Mouse (Mus musculus): ENCODE data around the gene Adig. TPM values are rescaled to one million over a fixed set of nuclear protein-coding genes. Genes with fewer than 3 reads are reported as not detected.

The Adig gene
- polyA plus RNA-seq, 1 experiment = 169 TPM

GRCm38 (mm10) chr2:158503226-158503625 is 814 bp downstream of the Adig start:
- TF ChIP-seq POLR2A (IDR thresholded peaks at IDR 0.05; ENCODE audit: control insufficient read depth, low read depth, low read length) (no peak), CTCF (IDR thresholded peaks at IDR 0.05; ENCODE audit: control insufficient read depth, insufficient read depth, insufficient replicate concordance, low read depth, low read length) (no peak)
- Histone ChIP-seq H3K4me3 (ENCODE audit: control insufficient read depth, low read depth, low read length) (peak overlapping the region; percentile 68), H3K27me3 (ENCODE audit: control insufficient read depth, insufficient read depth, low read length) (no peaks in the 10 kb centered on the region), H3K27ac (ENCODE audit: control insufficient read depth, insufficient read depth, low read depth, low read length) (no peak overlapping the region), H3K36me3 (ENCODE audit: control insufficient read depth, insufficient read depth, low read length) (no peaks in the 10 kb centered on the region), H3K4me1 (ENCODE audit: control insufficient read depth, insufficient read depth, low read length) (no peaks in the 10 kb centered on the region)

- Histone ChIP-seq H3K4me3 (ENCODE audit: control insufficient read depth, low read depth, low read length) (peak overlapping the region; percentile 68), H3K4me1 (ENCODE audit: control insufficient read depth, insufficient read depth, low read length) (no peaks in the 10 kb centered on the region), H3K27me3 (ENCODE audit: control insufficient read depth, insufficient read depth, low read length) (no peaks in the 10 kb centered on the region), H3K27ac (ENCODE audit: control insufficient read depth, insufficient read depth, low read depth, low read length) (no peak overlapping the region), H3K36me3 (ENCODE audit: control insufficient read depth, insufficient read depth, low read length) (no peaks in the 10 kb centered on the region)
- TF ChIP-seq POLR2A (IDR thresholded peaks at IDR 0.05; ENCODE audit: control insufficient read depth, low read depth, low read length) = no peak
Observed at GRCm38 (mm10) chr2:158503671-158504070, 1.3 kb downstream of the Adig start.

GRCm38 (mm10) chr2:158506475-158506874 is 4.1 kb downstream of the Adig start:
- TF ChIP-seq CTCF (IDR thresholded peaks at IDR 0.05; ENCODE audit: control insufficient read depth, insufficient read depth, insufficient replicate concordance, low read depth, low read length) = no peak
- no peak for TF ChIP-seq POLR2A (IDR thresholded peaks at IDR 0.05; ENCODE audit: control insufficient read depth, low read depth, low read length)
- Histone ChIP-seq H3K4me1 (ENCODE audit: control insufficient read depth, insufficient read depth, low read length) (no peaks in the 10 kb centered on the region), H3K4me3 (ENCODE audit: control insufficient read depth, low read depth, low read length) (no peak overlapping the region), H3K27ac (ENCODE audit: control insufficient read depth, insufficient read depth, low read depth, low read length) (no peak overlapping the region), H3K27me3 (ENCODE audit: control insufficient read depth, insufficient read depth, low read length) (no peaks in the 10 kb centered on the region), H3K36me3 (ENCODE audit: control insufficient read depth, insufficient read depth, low read length) (no peaks in the 10 kb centered on the region)

DNA sequence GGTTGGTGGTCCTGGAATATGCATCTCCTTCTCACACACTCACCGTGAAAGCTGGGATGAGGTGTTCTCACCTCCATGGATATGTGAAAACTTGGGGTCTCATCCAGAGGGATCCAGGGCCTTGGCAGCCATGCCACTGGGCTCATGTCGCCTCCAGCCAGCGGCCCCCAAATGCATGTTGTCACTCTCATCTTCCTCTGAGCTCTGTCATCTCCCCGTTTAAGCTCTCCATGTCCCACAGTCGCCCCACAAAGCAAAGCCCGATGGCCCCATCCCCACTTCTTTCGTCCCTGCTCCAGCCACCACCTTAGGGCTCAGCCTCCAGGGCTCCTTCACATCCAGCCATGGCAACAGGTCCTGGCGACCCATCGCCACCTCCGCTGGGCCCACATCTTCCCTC is 4.6 kb downstream of the Adig start:
- no peak for TF ChIP-seq CTCF (IDR thresholded peaks at IDR 0.05; ENCODE audit: control insufficient read depth, insufficient read depth, insufficient replicate concordance, low read depth, low read length)
- no peak for TF ChIP-seq POLR2A (IDR thresholded peaks at IDR 0.05; ENCODE audit: control insufficient read depth, low read depth, low read length)
- Histone ChIP-seq H3K27ac (ENCODE audit: control insufficient read depth, insufficient read depth, low read depth, low read length) (no peak overlapping the region), H3K27me3 (ENCODE audit: control insufficient read depth, insufficient read depth, low read length) (no peaks in the 10 kb centered on the region), H3K4me1 (ENCODE audit: control insufficient read depth, insufficient read depth, low read length) (no peaks in the 10 kb centered on the region), H3K36me3 (ENCODE audit: control insufficient read depth, insufficient read depth, low read length) (no peaks in the 10 kb centered on the region), H3K4me3 (ENCODE audit: control insufficient read depth, low read depth, low read length) (no peak overlapping the region)

DNA sequence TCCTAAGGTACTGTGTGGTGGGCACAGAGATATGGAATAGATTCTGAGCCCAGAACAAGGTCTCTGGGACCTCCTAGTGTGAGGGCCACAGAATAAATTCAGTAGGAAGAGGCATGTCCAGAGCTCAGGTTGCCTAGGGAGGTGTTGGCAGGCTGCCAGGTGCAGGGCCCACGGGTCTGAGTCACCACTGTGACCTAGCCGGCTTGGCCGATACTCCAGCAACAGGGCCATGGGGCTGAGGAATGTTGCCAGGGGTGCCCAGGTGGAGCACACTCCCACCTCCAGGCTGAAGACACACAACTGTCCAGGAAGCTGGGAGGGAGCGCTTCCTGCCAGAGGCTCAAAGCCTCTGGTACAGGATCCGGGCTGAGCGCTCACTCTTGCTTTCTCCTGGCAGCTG is 8.3 kb downstream of the Adig start:
- no peaks in the 10 kb centered on the region for H3K4me1 ChIP-seq (ENCODE audit: control insufficient read depth, insufficient read depth, low read length)
- TF ChIP-seq CTCF (IDR thresholded peaks at IDR 0.05; ENCODE audit: control insufficient read depth, insufficient read depth, insufficient replicate concordance, low read depth, low read length) = no peak
- no peak for TF ChIP-seq POLR2A (IDR thresholded peaks at IDR 0.05; ENCODE audit: control insufficient read depth, low read depth, low read length)
- H3K36me3 ChIP-seq (ENCODE audit: control insufficient read depth, insufficient read depth, low read length) = no peaks in the 10 kb centered on the region
- H3K27me3 ChIP-seq (ENCODE audit: control insufficient read depth, insufficient read depth, low read length) = no peaks in the 10 kb centered on the region
- no peak overlapping the region for H3K4me3 ChIP-seq (ENCODE audit: control insufficient read depth, low read depth, low read length)
- H3K27ac ChIP-seq (ENCODE audit: control insufficient read depth, insufficient read depth, low read depth, low read length) = no peak overlapping the region

- H3K36me3 ChIP-seq (ENCODE audit: control insufficient read depth, insufficient read depth, low read length) = no peaks in the 10 kb centered on the region
- no peak within 1 kb of the TSS for H3K4me3 ChIP-seq (ENCODE audit: control insufficient read depth, low read depth, low read length)
- no peak within 1 kb of the TSS for H3K27ac ChIP-seq (ENCODE audit: control insufficient read depth, insufficient read depth, low read depth, low read length)
- TF ChIP-seq POLR2A (IDR thresholded peaks at IDR 0.05; ENCODE audit: control insufficient read depth, low read depth, low read length) (no peak), CTCF (IDR thresholded peaks at IDR 0.05; ENCODE audit: control insufficient read depth, insufficient read depth, insufficient replicate concordance, low read depth, low read length) (no peak)
- H3K4me1 ChIP-seq (ENCODE audit: control insufficient read depth, insufficient read depth, low read length) = no peaks in the 10 kb centered on the region
- H3K27me3 ChIP-seq (ENCODE audit: control insufficient read depth, insufficient read depth, low read length) = no peaks in the 10 kb centered on the region
Observed at GRCm38 (mm10) chr2:158512528-158512927, 10.1 kb downstream of the Adig start, which contains the start of gene Arhgap40. Gene Arhgap40 (plus strand): TSS chr2:158512796.

DNA sequence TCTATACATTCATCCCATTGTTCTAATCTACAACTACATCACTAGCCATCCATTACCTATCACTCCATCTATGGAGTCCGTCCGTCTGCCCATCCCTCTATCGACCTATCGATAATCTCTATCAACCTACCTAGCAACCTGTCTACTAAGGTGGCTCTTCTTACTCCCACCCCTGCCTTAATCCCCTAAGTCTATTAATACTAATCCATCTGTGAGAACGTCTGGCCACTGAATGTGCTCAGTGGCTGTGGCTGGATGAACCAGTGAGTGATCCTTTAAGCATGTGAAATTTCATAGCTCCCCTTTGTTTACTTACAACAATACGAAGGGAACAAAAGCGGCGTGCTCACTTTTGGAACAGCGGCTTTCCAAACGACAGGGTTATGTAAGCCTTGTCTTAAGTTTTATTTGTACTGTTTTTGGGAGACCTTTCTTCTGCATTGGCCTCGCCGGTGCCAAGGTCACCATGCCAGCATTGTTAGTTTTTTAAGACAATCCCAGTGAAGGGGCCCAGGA is 11.5 kb downstream of the Adig start:
- Histone ChIP-seq H3K27me3 (ENCODE audit: control insufficient read depth, insufficient read depth, low read length) (no peaks in the 10 kb centered on the region), H3K27ac (ENCODE audit: control insufficient read depth, insufficient read depth, low read depth, low read length) (no peak overlapping the region), H3K36me3 (ENCODE audit: control insufficient read depth, insufficient read depth, low read length) (no peaks in the 10 kb centered on the region), H3K4me3 (ENCODE audit: control insufficient read depth, low read depth, low read length) (no peak overlapping the region), H3K4me1 (ENCODE audit: control insufficient read depth, insufficient read depth, low read length) (no peaks in the 10 kb centered on the region)
- TF ChIP-seq POLR2A (IDR thresholded peaks at IDR 0.05; ENCODE audit: control insufficient read depth, low read depth, low read length) = no peak
- no peak for TF ChIP-seq CTCF (IDR thresholded peaks at IDR 0.05; ENCODE audit: control insufficient read depth, insufficient read depth, insufficient replicate concordance, low read depth, low read length)

- TF ChIP-seq POLR2A (IDR thresholded peaks at IDR 0.05; ENCODE audit: control insufficient read depth, low read depth, low read length) = no peak
- no peak for TF ChIP-seq CTCF (IDR thresholded peaks at IDR 0.05; ENCODE audit: control insufficient read depth, insufficient read depth, insufficient replicate concordance, low read depth, low read length)
- Histone ChIP-seq H3K27ac (ENCODE audit: control insufficient read depth, insufficient read depth, low read depth, low read length) (no peak overlapping the region), H3K4me3 (ENCODE audit: control insufficient read depth, low read depth, low read length) (no peak overlapping the region), H3K27me3 (ENCODE audit: control insufficient read depth, insufficient read depth, low read length) (no peaks in the 10 kb centered on the region), H3K36me3 (ENCODE audit: control insufficient read depth, insufficient read depth, low read length) (no peaks in the 10 kb centered on the region), H3K4me1 (ENCODE audit: control insufficient read depth, insufficient read depth, low read length) (no peaks in the 10 kb centered on the region)
Observed at GRCm38 (mm10) chr2:158518583-158518982, 16.2 kb downstream of the Adig start.

Measured in testis, adult 2 months (tissue).